Mouse (Mus musculus): Measurements from ENCODE around the gene Sdk2.

DNA sequence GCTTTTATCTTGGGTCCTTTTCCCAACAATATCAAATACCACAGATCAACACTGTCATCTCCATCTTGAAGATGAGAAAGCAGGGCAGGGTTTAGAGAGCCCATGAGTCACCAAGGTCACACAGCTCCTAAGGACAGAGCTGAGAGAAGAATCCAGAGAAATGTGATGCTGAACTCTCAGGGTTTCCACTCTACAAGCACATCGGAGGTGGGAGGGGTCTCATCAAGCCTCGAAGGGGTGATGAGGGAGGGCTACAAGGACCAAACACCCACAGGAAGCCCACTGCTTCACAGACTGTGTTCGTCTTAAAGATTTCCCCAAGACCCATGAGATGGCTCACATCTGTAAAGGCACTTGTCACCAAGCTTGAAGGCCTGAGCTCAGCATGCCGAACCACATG, 320.9 kb downstream of the Sdk2 start:
- TF ChIP-seq CTCF (IDR thresholded peaks at IDR 0.05; ENCODE audit: borderline replicate concordance, extremely low read depth, insufficient read depth, insufficient read length) = no peak
- TF ChIP-seq POLR2A (IDR thresholded peaks at IDR 0.05; ENCODE audit: borderline replicate concordance, extremely low read depth, insufficient read depth, insufficient read length, poor library complexity, severe bottlenecking) = no peak
